Mouse (Mus musculus) neural tube, postnatal 0 days (tissue): ENCODE data around the gene Scaf8. TPM values are rescaled to one million over a fixed set of nuclear protein-coding genes. Genes with fewer than 3 reads are reported as not detected.

Source experiments
- polyA plus RNA-seq: library from polyadenylated mRNA; unstranded; fragments of >200 nt; fragmentation: Nextera tagmentation; extraction: Ambion mirVana; gene quantifications from 2 replicates; pipeline ENCODE4 v1.2.1, GENCODE M21; 2015

Scaf8 gene
- polyA plus RNA-seq = 13.8 and 13.9 TPM in 2 replicates

DNA sequence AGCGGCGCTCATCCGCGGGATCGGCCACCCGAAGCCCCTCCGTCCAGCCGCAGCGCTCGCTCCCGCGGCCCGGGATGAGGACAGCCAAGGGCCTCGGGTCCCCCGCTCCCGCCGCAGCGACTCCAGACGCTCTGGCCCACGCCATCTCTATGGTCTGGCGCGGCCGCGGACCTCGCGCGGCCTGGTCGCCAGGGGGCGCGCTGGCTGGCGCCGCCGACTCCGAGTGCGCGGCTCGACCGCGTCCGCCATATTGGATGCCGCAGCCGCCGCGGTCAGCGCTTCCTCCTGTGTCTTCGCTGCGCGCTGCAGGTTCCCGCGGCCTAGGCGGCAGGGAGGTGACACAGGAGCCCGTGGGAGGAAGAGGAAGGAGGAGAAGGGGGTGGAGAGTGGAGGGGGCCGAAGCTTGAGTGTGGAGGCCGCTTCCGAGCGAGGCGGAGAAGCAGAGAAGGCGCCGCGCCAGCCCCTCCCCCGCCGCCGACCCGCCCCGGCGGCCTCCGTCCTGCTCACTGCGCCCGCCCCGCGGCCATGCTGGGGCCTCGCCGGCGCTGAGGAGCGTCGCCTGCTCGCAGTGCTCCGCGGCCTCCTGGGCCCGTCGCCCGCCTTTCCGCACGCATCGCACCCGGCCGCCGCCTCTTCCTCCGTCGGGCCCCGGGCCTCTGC lies at the start of gene Scaf8:
Gene Scaf8, plus strand, starts transcription at position 253 of the 660 bp plus-strand sequence.

Other genes with a start within 250 kb of the Scaf8 start
- 4.0 and 4.8 TPM in 2 replicates for gene Tiam2, start 211.6 kb downstream of the Scaf8 start, polyA plus RNA-seq